Mouse (Mus musculus): ENCODE results near the gene Cep128.
"Not testable (repeated sequence)": the region's sequence is repeated elsewhere in the genome, so short reads cannot be mapped to it uniquely, and the experiment has no call there.

Gene Cep128

DNA sequence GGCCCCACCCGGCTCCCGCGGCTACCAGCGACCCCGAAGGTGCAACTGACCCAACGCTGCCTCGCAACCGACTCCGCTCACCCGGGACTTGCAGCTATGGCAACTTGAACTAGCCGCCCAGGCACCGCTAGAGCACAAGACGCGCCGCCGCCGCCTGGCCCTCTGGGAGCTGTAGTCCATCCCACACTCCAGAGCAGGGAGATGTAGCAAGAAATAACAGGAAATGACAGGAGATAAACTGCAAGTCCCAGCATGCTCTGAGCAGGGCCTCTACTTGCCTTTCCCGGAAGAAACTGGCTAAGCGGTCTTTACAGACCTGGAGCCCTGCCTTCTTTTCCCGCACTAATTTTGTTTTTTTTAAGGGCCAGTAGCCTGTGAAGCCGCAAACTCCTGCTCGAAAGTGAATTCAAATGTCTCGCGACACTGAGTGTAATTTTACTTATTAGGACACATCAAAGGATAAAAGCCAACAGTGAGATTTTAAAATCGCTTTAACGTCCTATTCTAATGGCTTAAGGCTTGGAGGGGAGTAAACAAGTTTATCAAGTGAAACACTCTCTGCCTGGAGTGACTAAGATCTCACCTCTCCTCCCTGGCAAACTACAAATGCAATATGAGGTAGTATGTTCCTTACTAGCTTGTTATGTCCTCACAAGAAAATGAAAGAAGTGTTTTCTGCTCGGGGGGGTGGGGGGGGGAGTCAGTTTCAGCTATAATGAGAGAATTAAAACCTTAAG lies at the start of gene Cep128, which contains the start of gene Tshr:
Gene Cep128 (minus strand): TSS at position 129 of the 737 bp plus-strand sequence.
Gene Tshr (plus strand): TSS at position 283 of the 737 bp plus-strand sequence.
- DNase-seq = peak; percentile 95

DNA sequence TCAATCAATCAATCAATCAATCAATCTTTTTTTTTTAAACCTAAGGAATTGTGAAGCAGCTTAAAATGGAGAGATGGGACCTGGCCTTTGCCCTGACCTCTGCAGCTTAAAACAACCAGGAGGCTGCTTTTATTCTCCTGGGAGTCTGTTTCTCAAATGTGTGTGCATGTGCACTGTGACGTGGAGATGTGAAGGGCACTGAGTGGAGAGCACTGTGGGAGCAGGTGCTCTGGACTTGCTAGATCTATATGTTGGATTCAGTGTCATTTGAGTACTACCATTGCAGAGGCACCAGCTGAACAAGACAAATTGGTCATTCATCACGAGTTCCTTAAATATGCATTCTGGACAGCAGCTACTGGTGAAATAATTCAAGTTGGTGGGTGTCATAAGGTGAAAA lies 42.9 kb upstream of the Cep128 start:
- no peak for DNase-seq

GRCm38 (mm10) chr12:91426499-91426898 lies 42.3 kb upstream of the Cep128 start:
- DNase-seq = no peak

GRCm38 (mm10) chr12:91423125-91423820 lies 39.1 kb upstream of the Cep128 start:
- DNase-seq = peak; percentile 21

DNA sequence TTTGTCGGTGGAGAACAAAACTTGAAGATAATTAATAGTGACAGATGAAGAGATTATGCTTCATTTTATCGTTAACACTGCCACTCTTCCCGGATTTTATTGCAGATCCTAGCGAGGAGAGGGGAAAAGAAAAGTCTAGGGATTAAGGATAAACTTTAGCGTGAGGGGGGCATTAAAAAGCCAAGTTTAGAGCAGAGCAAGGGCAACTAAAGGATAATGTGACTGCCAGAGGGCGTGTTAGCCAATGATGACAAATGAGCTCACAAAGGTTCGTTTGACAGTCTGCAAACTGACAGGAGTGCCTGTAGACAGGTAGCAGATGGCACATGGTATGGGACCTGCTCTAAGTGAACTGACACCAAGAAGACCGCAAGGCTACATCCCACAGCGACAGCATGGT lies 37.1 kb upstream of the Cep128 start:
- DNase-seq = no peak

DNA sequence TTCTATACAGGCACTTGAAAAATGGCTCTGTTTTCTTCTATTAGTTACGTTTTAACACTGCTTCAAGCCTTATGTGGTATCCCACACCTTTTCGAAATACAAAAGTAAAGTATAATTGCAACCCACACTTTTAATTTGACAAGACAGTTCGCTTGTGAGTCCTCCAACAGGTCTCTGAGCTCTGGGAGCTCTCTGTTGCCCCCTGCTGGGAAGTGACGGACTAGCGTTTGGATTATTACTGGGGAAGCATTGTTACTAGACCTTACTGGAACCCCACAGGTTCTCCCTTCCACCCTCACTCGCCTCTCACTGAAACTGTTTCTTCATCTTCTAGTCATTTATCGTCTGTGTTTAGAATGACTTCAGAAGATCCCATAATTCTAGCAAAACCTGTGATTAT lies 34.6 kb upstream of the Cep128 start:
- DNase-seq = peak; percentile 26

- DNase-seq = no peak
These were observed 32.6 kb upstream of the Cep128 start for GRCm38 (mm10) chr12:91416828-91417227.

DNA sequence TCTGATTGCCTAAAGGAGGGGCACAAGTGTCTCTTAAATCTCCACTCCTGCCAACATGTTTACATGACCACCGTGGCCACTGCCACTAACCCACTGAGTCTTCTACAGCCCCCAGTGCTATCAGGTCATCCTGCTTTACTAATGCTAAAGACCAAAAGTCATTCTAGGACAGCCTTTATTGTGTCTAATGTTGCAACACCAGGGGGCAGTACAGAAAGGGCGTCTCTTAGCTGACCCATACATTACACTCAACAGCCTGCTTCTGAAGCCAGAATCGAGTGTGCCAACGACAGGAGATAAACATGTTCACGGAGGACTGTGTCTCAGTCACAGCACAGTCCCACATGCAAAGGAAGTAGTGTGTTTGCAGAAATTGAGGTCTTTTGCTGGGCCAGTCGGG lies 30.9 kb upstream of the Cep128 start:
- no peak for DNase-seq

DNA sequence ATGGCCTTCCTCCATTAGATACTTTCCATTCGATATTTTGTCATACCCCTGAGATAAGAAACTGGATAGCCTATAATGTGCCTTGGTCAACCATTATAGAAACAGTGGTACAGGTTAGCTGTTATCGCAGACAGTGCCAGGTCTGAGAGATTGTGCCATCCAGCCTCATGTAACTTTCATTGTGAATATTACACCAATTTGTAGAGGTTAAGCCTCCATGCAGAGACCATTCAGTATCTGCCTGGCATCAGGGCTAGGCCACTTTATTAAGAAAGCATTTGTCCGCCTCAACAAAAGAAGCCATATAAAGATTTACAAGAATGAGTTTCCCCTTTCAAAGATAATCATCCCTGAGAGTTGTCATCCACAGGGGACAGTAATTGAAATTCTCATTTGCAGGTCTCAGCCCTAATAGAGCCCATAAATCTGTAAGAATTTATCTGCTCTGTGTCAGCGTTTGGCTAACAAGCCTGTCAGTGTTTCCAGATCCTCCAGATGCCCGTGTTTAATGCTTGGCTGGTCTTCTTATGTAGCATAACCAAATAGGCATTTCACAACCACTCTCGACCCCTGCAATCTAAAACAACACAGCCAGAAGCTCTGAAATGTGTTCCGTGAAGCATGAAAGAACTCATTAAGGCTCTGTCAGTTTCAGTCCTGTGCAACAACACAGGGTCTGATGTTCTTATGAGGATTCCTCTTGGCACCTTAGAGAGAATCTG lies 28.4 kb upstream of the Cep128 start:
- no peak for DNase-seq

DNA sequence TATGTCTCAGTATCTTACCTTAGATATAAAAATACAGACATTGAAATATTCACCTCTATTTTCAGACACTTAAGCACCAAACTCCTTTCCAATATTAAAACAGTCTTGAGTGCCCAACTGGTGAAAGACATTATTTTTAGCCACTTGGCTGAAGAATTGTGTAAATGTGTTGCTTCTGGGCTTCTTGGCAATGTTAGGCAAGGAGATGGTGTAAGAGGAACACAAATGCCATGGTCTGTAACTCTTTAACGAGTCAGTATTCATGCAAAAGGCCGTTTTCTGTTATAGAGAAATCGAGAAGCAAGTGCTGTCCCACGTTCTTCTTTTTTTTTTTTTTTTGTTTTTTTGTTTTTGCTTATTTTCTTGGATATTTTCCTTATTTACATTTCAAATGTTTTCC lies 26.1 kb upstream of the Cep128 start:
- no peak for DNase-seq

DNA sequence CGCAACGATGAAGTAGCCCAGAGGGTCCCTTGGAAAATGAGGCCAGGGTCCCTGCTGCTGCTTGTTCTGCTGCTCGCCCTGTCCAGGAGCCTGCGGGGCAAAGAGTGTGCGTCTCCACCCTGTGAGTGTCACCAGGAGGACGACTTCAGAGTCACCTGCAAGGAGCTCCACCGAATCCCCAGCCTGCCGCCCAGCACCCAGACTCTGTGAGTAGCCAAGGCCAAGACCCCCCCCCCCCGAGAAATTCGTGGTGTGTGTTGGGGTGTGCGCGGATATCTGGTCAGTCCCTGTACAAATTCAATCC lies 16.8 kb upstream of the Cep128 start:
- no peak for DNase-seq

DNA sequence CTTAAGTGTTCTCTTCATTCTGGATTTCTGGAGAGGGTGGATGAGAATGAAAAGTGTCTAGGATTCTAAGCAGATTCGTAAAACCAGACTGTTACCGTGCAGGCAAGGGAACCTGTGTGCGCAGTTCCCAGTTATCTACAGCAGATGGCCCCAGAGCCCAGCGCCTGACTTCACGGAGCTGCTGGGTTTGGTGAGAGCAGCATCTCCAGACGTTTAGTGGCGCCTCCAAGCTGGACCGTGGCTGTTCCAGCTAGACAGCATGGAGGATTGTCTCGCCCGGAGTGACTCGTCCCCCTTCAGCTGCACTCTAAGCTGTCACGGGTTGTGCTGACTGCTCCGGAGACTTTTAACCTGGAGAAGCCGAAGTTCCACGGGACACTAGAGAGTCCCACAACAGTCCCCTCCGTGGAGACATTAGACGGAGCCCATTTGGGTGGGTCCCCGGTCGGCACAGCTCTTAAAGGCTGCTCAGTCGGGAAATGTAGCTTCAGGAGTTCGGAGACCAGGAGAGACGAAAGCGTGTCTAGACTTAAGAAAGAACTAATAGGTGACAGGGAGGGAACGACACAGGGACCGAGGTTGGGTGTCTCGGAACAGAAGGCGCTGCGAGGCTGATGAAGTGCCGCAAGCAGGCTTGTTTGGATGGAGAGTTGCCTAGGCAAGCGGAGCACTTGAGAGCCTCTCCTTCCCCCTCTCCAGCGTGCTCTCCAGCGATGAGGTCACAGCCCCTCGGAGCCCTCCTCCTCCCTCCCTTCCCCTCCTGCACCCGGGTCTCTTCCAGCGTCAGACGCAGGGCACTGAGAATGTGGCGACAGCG lies 16.2 kb upstream of the Cep128 start:
- peak; percentile 52 for DNase-seq

DNA sequence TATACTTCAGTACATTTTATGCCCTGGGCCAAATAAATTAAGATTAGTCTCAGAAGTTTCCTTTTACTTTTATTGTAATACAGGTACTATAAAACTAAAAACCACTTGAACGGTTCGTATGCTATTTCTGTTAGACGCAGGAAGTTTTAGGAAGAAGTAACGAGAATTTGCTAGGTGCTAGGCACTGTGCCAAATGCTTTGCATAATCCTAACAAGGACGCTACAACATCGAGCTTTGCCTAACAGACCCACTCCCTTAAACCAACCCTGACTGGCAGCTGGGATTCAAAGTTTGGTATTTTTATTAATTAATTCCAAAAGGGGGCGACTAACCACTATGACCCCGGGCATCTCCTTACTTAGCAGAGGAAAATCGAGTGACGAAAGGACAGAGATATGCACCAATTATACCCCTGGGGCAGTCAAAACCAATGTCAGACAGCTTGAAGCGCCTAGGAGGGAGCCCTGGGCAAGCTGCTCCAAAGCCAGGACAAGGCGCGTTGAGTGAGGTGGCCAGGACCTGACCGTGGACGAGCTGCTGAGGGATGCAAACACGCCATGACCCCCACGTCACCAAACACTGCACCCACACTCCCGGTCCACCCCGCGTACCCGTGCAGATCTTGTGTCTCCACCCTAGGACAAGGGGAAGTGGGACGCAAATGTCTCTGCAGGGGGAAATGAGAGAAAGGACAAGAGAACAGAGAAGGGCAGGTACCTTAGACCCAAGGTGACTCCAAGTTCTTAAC lies 519 bp downstream of the Cep128 start:
- peak; percentile 31 for DNase-seq

DNA sequence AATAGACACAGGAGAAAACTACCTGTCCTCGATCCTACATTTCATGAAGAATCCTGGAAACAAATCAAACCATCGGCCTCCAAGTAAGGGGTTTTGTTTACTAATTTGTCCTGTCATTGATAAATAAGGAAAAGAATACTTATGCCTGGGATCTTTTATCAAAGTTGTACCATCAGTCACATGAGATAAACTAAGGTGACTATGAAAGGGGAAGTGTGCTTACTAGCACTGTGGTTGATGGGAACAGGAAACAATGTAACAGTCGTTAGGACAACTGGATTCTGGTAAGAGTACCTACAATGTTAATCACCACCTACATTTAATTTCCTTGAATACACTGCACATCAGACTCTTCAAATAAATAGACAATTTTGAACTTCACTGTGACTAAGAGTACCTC lies 15.0 kb downstream of the Cep128 start:
- DNase-seq = no peak

DNA sequence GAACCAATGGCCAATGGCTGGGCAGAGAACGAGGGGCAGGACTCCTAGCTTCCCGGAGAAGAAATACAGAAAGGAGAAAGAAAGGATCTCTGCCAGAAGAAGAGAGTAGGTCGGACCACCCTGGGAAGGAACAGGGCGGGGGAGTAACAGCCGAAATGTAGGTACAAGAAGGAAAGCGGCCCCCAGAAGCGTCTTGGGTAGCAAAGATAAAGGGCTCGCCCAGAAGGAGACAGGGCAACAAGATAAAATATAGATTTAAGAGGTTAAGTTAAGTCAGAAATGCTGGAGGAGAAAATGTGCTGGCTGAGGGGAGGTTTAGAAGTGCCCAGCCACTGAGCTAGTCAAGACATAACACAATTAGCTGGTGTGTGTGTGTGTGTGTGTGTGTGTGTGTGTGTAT lies 30.4 kb downstream of the Cep128 start:
- DNase-seq = no peak

DNA sequence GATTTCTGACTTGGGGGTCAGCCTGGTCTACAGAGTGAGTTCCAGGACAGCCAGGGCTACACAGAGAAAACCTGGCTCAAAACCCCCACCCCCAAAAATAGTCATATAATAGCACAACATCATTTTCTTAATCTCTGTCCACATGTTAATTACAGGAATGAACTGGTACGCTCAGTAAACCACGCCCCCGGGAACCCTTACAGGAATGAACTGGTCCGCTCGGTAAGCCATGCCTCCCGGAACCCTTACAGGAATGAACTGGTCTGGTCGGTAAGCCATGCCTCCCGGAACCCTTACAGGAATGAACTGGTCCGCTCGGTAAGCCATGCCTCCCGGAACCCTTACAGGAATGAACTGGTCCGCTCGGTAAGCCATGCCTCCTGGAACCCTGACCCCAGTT lies 45.6 kb downstream of the Cep128 start:
- not testable (repeated sequence) for DNase-seq

- DNase-seq = no peak
These were observed 56.7 kb downstream of the Cep128 start for GRCm38 (mm10) chr12:91327527-91327926.

GRCm38 (mm10) chr12:91326104-91326503 lies 58.1 kb downstream of the Cep128 start:
- peak; percentile 78 for DNase-seq

DNA sequence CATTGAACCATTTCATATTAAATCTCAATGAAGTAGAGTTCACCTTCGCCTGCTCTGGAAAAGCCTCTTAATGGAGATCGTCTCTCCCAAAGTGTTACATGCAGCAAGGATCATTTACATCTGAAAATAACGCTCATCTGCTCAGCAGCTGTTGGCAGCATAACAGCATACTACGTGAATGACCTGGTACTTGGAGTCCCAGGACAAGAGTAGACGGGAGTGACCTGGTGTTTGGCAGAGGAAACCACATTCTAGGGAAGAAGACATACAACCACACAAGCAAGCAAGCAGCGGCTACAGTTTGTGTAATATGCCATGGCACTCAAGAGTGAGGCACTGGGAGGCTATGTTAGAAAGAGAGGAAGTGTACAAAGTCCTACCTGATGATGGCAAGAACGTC lies 69.2 kb downstream of the Cep128 start:
- DNase-seq = no peak

DNA sequence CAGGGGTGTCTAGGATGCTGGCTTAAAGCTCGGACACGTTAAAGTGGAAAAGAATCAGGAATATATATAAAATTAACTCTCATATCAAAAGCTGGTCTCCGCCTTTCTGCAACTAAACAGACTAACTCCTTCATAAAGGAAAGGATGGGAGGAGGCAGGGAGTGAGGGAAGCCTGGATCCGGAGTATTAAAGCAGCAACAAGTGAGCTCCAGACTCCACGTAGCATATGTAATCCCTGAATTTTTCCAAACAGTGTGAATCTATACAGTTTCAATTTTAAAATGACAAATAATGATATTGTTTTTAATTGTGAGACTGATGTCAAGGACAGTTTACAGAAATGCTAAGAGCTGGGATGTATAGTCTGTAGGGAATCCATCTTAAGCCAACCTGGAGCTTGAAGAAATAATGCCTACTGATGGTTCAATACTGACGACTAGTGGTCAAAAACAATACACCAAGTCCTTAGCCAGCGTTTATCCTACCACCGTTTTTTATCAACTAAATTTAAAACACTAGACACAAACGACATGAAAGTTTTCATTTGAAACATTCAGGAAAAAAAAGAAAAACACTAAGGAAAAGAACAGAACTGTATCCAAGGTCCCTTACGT lies 70.1 kb downstream of the Cep128 start:
- peak; percentile 78 for DNase-seq

- no peak for DNase-seq
These were observed 71.6 kb downstream of the Cep128 start for GRCm38 (mm10) chr12:91312591-91312990.

DNA sequence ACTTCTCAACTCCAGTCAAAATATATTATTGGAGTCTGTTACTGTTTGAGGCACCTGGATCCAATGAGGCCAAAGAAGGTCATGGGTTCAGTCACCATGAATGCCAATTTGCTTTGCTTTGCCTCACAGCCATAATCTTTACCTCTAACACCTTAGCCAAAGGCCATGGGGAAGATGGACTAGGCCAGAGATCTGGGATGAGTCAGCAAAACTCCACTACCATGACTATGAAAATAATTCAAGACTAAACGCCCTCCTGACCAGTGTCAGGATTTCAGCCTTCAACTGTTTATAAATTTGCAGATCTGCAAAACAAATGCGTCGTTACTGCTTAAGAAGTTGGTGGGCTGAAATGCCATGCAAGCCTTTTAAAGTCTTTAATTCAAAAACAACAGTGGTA lies 76.5 kb downstream of the Cep128 start:
- DNase-seq = no peak
